Mouse (Mus musculus): ENCODE data around the gene Thbs4.
"Not testable (repeated sequence)": the region's sequence is repeated elsewhere in the genome, so short reads cannot be mapped to it uniquely, and the experiment has no call there.

The Thbs4 gene

GRCm38 (mm10) chr13:92794462-92795214 lies at the start of gene Thbs4:
Gene Thbs4 (minus strand): TSS chr13:92794818.
- DNase-seq (ENCODE audit: low spot score) = no peak

DNA sequence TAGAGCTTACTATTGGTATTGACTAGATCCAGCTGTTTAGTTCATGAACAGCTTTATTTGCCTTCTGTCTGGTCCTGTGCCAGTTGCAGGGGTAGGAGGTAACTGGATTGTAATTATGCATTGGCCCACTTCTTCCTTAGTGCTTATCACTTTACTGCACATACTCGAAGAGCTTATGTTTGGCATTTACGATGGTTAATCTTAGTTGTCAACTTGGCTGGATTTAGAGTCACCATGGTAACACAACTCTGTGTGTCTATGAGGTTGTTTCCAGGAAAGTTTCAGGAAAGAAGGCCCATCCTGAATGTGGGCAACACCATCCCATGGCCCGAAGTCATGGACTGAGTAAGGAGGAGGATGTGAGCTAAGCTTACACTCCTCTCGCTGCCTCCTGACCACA lies 38.5 kb upstream of the Thbs4 start:
- DNase-seq (ENCODE audit: low spot score) = no peak

- no peak for DNase-seq (ENCODE audit: low spot score)
These were observed 34.2 kb upstream of the Thbs4 start for GRCm38 (mm10) chr13:92828820-92829219.

- no peak for DNase-seq (ENCODE audit: low spot score)
These were observed 22.7 kb upstream of the Thbs4 start for GRCm38 (mm10) chr13:92817357-92817756.

DNA sequence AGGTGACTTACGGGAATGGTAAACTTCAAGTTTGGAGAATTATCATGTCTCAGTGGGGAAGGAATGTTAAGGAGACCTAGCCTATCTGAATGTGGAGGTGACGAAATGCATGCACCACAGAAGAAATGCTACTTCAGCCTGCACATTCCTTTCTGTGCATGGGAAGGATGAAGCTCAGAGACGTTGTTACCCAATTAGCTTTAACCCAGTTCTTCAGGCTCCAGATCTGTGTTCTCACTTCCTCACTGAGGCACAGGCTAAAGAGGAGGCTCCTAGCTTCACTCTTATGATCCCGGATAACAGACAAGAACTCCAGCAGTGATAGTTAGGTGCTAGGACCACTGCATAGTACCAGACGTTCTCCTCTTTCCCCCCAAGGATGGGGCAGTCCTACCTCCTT lies 21.7 kb upstream of the Thbs4 start:
- DNase-seq (ENCODE audit: low spot score) = no peak

DNA sequence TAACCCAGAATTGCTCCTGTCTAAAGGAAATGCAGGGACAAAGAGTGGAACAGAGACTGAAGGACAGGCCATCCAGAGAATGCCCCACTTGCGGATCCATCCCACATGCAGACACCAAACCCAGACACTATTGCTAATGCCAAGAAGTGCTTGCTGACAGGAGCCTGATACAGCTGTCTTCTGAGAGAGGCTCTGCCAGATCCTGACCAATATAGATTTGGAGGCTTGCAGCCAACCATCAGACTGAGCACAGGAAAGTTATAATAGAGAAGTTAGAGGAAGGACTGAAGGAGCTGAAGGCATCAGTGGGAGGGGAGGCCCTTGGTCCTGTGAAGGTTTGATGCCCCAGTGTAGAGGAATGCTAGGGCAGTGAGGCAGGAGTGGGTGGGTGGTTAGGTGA lies 16.0 kb upstream of the Thbs4 start:
- not testable (repeated sequence) for DNase-seq (ENCODE audit: low spot score)

- DNase-seq (ENCODE audit: low spot score) = no peak
These were observed 13.2 kb upstream of the Thbs4 start for GRCm38 (mm10) chr13:92807849-92808248.

GRCm38 (mm10) chr13:92806785-92807184 lies 12.2 kb upstream of the Thbs4 start:
- DNase-seq (ENCODE audit: low spot score) = no peak

DNA sequence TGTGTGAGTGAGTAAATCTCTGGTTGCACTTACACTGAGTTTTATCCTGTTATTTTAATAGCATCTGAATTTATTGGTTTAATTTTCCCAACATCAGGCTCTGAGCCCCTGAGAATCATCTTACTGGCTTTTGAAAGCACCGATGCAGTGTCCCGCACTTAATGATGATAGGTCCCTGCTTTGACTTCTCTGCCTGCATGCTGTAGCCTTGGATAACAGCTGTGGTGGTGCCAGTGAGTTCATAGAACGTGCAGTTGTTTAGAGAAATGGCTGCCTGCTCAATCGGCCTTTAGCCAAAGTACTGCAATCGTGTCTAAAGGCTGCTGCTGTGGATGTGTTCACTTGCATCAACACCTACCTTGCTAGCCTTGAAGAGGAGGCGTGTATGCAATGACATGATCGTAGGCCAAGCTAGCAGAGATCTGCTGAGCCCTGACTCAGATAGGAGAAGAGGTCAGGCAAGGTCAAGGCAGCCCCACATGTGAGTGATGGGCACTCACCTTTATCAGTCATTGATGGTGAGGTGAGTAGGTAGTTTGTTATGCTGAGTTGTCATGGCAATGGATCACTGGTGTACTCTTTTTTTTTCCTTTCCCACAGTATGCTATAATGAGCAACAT lies 4.8 kb upstream of the Thbs4 start:
- DNase-seq (ENCODE audit: low spot score) = no peak

- DNase-seq (ENCODE audit: low spot score) = no peak
These were observed 4.2 kb upstream of the Thbs4 start for GRCm38 (mm10) chr13:92798830-92799229.

- no peak for DNase-seq (ENCODE audit: low spot score)
These were observed 982 bp downstream of the Thbs4 start for GRCm38 (mm10) chr13:92793636-92794035.

GRCm38 (mm10) chr13:92791474-92791873 lies 3.1 kb downstream of the Thbs4 start:
- no peak for DNase-seq (ENCODE audit: low spot score)

- no peak for DNase-seq (ENCODE audit: low spot score)
These were observed 10.3 kb downstream of the Thbs4 start for GRCm38 (mm10) chr13:92784311-92784710.

DNA sequence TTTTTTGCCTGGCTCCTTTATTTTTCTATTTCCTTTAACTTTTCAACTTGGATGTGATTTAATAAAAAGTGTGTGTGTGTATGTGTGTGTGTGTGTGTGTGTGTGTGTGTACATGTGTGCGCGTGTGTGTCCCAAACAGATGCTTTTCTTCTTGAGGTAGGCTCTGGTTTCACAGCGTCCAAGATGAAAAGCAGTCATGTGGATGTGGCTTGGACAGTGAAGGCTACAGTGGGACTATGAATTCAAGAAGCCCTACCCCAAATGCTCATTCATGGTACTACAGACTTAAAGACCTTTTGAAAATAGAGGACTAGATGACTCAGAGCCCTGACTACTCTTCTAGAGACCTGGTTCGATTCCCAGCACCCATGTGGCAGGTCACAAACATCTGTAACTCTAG lies 11.1 kb downstream of the Thbs4 start:
- no peak for DNase-seq (ENCODE audit: low spot score)

- no peak for DNase-seq (ENCODE audit: low spot score)
These were observed 13.7 kb downstream of the Thbs4 start for GRCm38 (mm10) chr13:92780927-92781326.

DNA sequence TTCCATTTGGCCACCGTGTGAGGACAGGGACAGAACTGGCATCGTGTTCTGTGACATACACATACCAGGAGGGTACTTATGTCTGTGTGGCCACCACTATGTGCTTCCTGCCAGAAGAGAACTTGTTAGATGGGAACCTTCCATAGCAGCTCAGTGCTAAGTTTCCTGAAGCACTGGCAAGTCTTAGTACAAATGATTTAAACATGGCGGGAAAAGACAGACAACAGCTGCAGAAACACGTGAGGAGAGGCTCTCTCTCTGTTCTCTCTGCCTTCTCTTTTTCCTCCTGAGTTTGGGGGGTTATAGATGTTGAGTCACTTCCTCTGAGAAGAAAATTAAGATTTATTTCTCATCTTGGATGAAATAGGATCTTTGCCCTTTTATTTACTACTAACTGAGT lies 14.5 kb downstream of the Thbs4 start:
- DNase-seq (ENCODE audit: low spot score) = no peak

GRCm38 (mm10) chr13:92778642-92779041 lies 16.0 kb downstream of the Thbs4 start:
- no peak for DNase-seq (ENCODE audit: low spot score)

- DNase-seq (ENCODE audit: low spot score) = no peak
These were observed 18.7 kb downstream of the Thbs4 start for GRCm38 (mm10) chr13:92775916-92776315.

- DNase-seq (ENCODE audit: low spot score) = no peak
These were observed 19.7 kb downstream of the Thbs4 start for GRCm38 (mm10) chr13:92774887-92775286.

DNA sequence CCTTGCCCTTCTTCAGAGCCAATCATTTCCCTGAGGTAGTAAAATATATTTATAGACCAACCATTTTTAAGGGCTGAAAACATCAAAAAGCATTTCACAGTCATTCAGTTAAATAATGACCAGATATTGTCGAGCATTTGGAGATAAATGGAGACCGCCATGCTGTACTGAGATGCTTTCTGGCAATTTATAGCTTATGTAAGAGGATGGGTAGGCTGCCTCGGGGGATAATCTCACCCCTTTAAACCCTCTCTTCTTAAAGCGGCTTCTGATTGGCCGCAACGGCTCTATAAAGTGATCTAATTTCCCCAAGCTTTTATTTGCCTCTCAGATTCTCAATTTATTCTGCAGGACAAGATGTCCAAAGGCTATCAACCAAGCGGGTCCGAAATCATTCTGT lies 22.1 kb downstream of the Thbs4 start:
- DNase-seq (ENCODE audit: low spot score) = no peak

DNA sequence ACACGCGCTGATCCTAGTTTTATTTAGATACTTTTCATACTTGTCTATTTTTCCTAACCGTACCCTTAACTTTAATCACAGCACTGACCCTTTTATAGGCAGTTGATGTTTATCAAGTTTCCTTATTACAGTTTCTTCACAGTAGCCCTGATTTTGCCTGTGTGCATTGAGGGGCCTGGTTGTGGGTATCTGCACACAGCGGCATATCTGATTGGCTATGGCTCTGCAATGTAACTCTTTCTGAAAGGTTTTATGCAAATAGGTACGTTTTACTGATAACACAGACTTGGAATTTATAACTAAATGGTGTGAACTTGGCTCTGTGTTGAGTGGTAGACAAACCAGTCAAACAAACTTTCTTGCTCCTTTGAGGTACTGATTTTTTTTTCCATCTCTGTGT lies 23.1 kb downstream of the Thbs4 start:
- no peak for DNase-seq (ENCODE audit: low spot score)

DNA sequence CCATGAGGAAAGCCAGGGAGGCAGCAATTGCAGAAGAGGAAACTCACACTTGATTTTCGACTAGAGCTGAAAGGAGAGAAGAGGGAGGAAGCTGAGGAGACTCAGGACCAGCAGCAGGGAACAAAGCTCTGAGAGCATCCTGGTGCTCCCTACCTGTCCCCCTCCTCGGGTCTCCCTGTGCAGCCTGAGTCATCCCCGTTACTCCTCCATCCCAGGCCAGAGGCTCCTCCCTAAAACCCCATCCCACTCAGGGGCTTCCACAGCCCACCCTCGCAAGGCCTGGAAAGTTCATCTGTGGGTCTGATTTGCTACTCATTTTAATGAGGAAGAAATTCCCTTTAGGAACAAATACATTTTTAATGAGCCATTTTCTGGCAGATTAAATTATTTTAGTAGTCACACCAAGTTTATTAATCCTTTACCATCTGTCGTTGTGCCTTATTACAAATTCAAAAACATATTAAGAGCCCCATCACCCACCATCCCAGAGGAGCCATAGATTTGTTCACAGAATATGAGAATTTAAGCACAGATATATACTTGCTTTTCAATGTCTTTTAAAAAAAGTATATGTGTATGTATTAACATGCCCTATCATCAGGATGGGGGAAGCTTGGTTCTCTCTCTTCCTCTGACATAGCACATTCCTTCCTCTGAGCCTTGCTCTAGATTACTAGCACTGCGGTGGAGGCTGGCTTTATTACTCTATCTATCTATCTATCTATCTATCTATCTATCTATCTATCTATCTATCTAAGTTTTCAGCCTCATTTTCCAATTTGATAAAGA lies 29.0 kb downstream of the Thbs4 start:
- no peak for DNase-seq (ENCODE audit: low spot score)

DNA sequence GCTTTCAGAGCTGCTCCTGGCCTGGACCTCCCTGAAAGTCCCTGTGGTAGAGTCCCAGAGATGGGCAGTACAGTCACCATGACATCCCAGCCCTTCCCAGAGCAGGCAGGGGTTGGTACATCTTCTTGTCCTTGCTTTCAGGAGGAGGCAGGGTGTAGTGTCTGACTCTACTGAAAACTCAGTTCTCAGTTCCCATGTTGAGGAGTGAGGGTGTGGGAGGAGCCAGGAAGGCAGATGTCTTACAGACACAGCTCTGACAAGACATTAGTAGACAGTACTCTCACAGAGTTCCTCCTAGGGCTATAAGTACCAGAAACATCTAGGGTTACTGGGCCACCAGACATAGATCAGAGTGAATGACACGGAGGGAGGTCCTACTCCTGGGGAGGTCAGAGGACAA lies 32.3 kb downstream of the Thbs4 start:
- no peak for DNase-seq (ENCODE audit: low spot score)
